Mouse (Mus musculus) liver, adult 2 months (tissue): ENCODE measurements around the gene Col4a2.

ENCODE experiments used
- CTCF ChIP-seq: fragments of 200-500 bp; IDR thresholded peaks from 2 replicates; pipeline ENCODE4 v1.5.1; 2011; ENCODE audit warnings: low read depth, low read length, control low read depth
- POLR2A ChIP-seq: fragments of 200-500 bp; IDR thresholded peaks from 2 replicates; pipeline ENCODE4 v1.6.1; 2011; ENCODE audit warnings: low read length, control low read depth; ENCODE audit not compliant: insufficient read depth; ENCODE audit errors: extremely low read depth

- TF ChIP-seq POLR2A (no peak), CTCF (no peak)
These were observed 82.2 kb downstream of the Col4a2 start for GRCm38 (mm10) chr8:11394773-11395172.
